Mouse (Mus musculus): Measurements from ENCODE around the gene Hist2h2aa1.

- TF ChIP-seq CTCF (IDR thresholded peaks at IDR 0.05; ENCODE audit: low read depth, low read length) (no peak), POLR2AphosphoS5 (IDR thresholded peaks at IDR 0.05; ENCODE audit: insufficient replicate concordance, low read depth, low read length) (no peak), GATA1 (IDR thresholded peaks at IDR 0.05; ENCODE audit: borderline replicate concordance, low read length) (no peak), TAL1 (conservative IDR thresholded peaks at IDR 0.05; ENCODE audit: low read depth, low read length) (no peak)
Observed at GRCm38 (mm10) chr3:96230404-96230803, 14.9 kb upstream of the Hist2h2aa1 start.
